Mouse (Mus musculus) ovary, adult 10 weeks (tissue): ENCODE data around the gene Atxn7l3b. TPM values are rescaled to one million over a fixed set of nuclear protein-coding genes. Genes with fewer than 3 reads are reported as not detected.

Source experiments
- polyA plus RNA-seq: library from polyadenylated mRNA; stranded (reverse); fragments of 350-450 nt; fragmentation: Illumina TruSeq; extraction: RNeasy Lipid Tissue Mini Kit (QIAGEN cat#74804); gene quantifications from one replicate; pipeline ENCODE4 v1.2.3, GENCODE M21; 2014

Atxn7l3b gene
- polyA plus RNA-seq, result 164 TPM

DNA sequence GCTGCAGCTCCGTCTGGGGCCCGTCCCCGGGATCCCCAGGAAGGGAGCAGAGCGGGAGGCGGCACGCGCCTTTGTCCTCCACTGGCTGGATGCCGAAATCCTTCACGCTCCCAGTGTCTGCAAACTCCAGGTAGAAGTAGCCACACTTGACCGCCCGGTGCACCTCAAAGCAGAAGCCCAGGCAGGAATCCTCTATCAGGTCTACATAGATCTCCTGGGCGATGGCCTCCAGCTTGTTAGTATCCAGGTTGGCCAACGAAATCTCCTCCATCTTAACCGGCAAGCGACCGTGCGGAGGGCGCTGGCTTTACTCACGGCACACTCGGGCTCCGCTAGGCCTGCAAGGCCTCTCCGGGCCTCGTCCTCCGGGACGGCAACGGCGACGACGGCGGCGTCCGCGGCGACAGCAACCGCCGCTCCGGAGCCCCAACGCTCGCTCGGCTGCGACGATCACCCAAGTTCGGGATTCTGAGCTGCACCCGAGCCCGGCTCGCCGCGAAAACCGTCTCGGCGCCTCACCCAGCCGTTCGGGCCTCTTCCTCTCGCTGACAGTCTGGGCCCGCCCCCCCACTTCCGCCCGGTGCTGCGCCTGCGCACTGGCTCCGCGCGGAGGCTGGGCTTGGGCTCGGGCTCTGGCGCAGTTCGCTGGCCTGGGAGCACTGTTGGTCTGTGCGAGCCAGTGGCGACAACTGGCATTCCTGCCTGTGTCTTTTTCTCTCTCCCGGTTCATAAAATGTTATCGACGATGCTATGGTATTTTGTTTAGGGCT is at the start of gene Atxn7l3b:
TSS of gene Atxn7l3b (minus strand) at position 550 of the 770 bp plus-strand sequence.

